Mouse (Mus musculus) forebrain, embryonic 11.5 days (tissue): Measurements from ENCODE around the gene Hba-a2. TPM values are rescaled to one million over a fixed set of nuclear protein-coding genes. Genes with fewer than 3 reads are reported as not detected.
A peak's percentile ranks its signal among the peaks of the same experiment; 100 is the strongest.
"Not testable (repeated sequence)": the region's sequence is repeated elsewhere in the genome, so short reads cannot be mapped to it uniquely, and the experiment has no call there.

ENCODE experiments used
- ATAC-seq: fragments of 200-750 bp; cut with Nextera tagmentation; replicated peaks from 2 replicates; pipeline ENCODE4 v1.8.0; 2017; ENCODE audit warnings: moderate TSS enrichment; ENCODE audit not compliant: low FRiP score
- DNase-seq: peaks from one replicate; pipeline ENCODE4 v3.0.0-alpha.2; 2017; ENCODE audit warnings: low spot score
- H3K27ac ChIP-seq: fragments of 300-500 bp; sonication (generic); 2 replicates; pipeline ENCODE4 v1.5.1; 2014; ENCODE audit warnings: low read depth, low read length
- H3K27me3 ChIP-seq: fragments of 300-500 bp; sonication (generic); 2 replicates; pipeline ENCODE4 v1.6.1; 2014; ENCODE audit warnings: mild to moderate bottlenecking, low read length, mixed read lengths; ENCODE audit not compliant: control insufficient read depth, insufficient read depth
- H3K36me3 ChIP-seq: fragments of 300-500 bp; sonication (generic); 2 replicates; pipeline ENCODE4 v1.6.1; 2014; ENCODE audit warnings: mild to moderate bottlenecking, low read length, moderate library complexity, mixed read lengths; ENCODE audit not compliant: control insufficient read depth, insufficient read depth
- H3K4me1 ChIP-seq: fragments of 300-500 bp; sonication (generic); replicated peaks from 2 replicates; pipeline ENCODE4 v1.6.1; 2014; ENCODE audit warnings: low read length, mixed read lengths; ENCODE audit not compliant: control insufficient read depth, insufficient read depth
- H3K4me2 ChIP-seq: fragments of 300-500 bp; sonication (generic); 2 replicates; pipeline ENCODE4 v1.6.1; 2014; ENCODE audit warnings: low read depth, mild to moderate bottlenecking, low read length, moderate library complexity, mixed read lengths; ENCODE audit not compliant: severe bottlenecking
- H3K4me3 ChIP-seq: fragments of 300-500 bp; sonication (generic); 2 replicates; pipeline ENCODE4 v1.5.1; 2014; ENCODE audit warnings: low read depth, low read length
- H3K9ac ChIP-seq: fragments of 300-500 bp; sonication (generic); 2 replicates; pipeline ENCODE4 v1.6.1; 2014; ENCODE audit warnings: low read length
- H3K9me3 ChIP-seq: fragments of 300-500 bp; sonication (generic); 2 replicates; pipeline ENCODE4 v1.6.1; 2016; ENCODE audit warnings: low read length, mixed read lengths; ENCODE audit not compliant: control insufficient read depth
- WGBS: fragments of 180-500 bp; shearing (Covaris S2); extraction: QIAGEN DNeasy Blood & Tissue Kit; methylation state at CpG from one replicate; pipeline ENCODE4 v1.1.7; 2014; 5-methylcytosine and 5-hydroxymethylcytosine counted together
- polyA plus RNA-seq: library from polyadenylated mRNA; unstranded; fragments of >200 nt; fragmentation: Nextera tagmentation; extraction: Ambion mirVana; gene quantifications from 2 replicates; pipeline ENCODE4 v1.2.1, GENCODE M21; 2014

Hba-a2 gene
- polyA plus RNA-seq, 1 experiment from 2014 or later: 5,896 TPM

- DNase-seq (peak; percentile 82), ATAC-seq (peak; percentile 67)
- WGBS: 21% methylated on average over 30 of the region's 33 CpGs
- not testable (repeated sequence) for H3K27ac ChIP-seq, H3K9me3 ChIP-seq, H3K27me3 ChIP-seq, H3K36me3 ChIP-seq, H3K4me1 ChIP-seq, H3K9ac ChIP-seq
- Histone ChIP-seq H3K4me3 (0 out of 2 replicates have a peak within 1 kb of the TSS, but pooled peaks have one; percentile 16), H3K4me2 (peak within 1 kb of the TSS; percentile 38)
Observed at GRCm38 (mm10) chr11:32286695-32287492, 9.4 kb upstream of the Hba-a2 start, which contains the start of gene Hbq1b. Gene Hbq1b (plus strand): TSS chr11:32286965.

GRCm38 (mm10) chr11:32287493-32287825 lies 8.8 kb upstream of the Hba-a2 start:
- ATAC-seq (no peak), DNase-seq (no peak)
- H3K36me3 ChIP-seq: no peaks in the 10 kb centered on the region
- H3K9ac ChIP-seq: no peak overlapping the region
- H3K4me1 ChIP-seq: no peaks in the 10 kb centered on the region; the same call in 1 of the 2 replicates
- no peak overlapping the region for H3K27ac ChIP-seq
- no peak overlapping the region for H3K4me3 ChIP-seq
- H3K27me3 ChIP-seq: no peaks in the 10 kb centered on the region
- WGBS: 74% methylated on average over 9 of the region's 9 CpGs
- H3K9me3 ChIP-seq: no peaks in the 10 kb centered on the region
- no peak overlapping the region for H3K4me2 ChIP-seq

DNA sequence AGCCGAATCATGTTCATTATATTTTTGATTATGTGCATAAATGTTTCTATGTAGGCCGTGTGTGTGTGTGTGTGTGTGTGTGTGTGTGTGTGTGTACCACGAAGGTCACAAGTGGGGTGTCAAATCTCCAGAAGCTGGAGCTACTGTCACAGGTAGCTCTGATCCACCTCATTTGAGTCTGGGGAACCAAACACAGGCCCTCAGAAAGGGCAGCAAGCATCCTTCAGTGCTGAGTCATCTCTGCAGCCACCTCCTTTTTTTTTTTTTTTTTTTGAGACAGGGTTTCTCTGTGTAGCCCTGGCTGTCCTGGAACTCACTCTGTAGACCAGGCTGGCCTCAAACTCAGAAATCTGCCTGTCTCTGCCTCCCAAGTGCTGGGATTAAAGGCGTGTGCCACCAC lies 3.5 kb upstream of the Hba-a2 start:
- H3K9me3 ChIP-seq, H3K4me2 ChIP-seq, ATAC-seq, H3K27me3 ChIP-seq, H3K9ac ChIP-seq, H3K4me3 ChIP-seq, H3K4me1 ChIP-seq, H3K27ac ChIP-seq, DNase-seq, H3K36me3 ChIP-seq: not testable (repeated sequence)
- WGBS: 84% methylated on average over 4 of the region's 4 CpGs

DNA sequence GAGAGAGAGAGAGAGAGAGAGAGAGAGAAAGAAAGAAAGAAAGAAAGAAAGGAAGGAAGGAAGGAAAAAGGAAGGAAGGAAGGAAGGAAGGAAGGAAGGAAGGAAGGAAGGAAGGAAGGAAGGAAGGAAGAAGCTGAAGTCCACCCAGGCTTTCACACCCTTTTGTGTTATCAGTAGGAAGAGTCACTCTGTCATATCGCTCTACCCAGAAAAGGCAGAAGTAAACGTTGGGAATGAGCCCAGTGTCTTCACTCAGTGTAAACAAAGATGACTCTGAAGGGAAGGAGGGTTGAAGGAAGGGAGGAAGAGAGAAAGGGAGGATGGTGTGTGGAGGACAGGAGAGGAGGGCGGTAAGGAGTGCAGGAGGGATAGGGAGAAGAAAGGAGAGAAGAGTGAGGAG lies 2.8 kb upstream of the Hba-a2 start:
- H3K4me1 ChIP-seq, H3K36me3 ChIP-seq, DNase-seq, H3K4me3 ChIP-seq, H3K27ac ChIP-seq, H3K9ac ChIP-seq, H3K4me2 ChIP-seq, ATAC-seq, H3K27me3 ChIP-seq, H3K9me3 ChIP-seq: not testable (repeated sequence)
- WGBS: 69% methylated on average over 3 of the region's 3 CpGs

DNA sequence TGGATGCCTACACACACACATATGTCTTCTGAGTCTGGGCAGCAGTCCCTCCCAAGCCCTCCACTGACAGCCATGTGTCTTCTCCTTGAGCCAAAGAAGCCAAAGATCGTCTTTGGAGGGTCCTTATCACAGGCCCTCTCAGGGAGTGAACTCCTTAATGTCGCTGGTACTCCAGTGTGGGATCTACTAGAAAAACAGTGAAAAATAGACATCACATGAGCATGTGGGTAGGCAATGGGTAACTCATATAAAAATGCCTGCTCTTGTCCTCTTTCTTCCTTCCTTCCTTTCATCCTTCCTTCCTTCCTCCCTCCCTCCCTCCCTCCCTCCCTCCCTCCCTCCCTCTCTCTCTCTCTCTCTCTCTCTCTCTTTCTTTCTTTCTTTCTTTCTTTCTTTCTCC lies 1.1 kb downstream of the Hba-a2 start:
- 39% methylated on average over 2 of the region's 2 CpGs for WGBS
- ATAC-seq, H3K36me3 ChIP-seq, H3K27me3 ChIP-seq, H3K4me1 ChIP-seq, H3K9ac ChIP-seq, H3K4me2 ChIP-seq, H3K27ac ChIP-seq, H3K4me3 ChIP-seq, H3K9me3 ChIP-seq, DNase-seq: not testable (repeated sequence)

DNA sequence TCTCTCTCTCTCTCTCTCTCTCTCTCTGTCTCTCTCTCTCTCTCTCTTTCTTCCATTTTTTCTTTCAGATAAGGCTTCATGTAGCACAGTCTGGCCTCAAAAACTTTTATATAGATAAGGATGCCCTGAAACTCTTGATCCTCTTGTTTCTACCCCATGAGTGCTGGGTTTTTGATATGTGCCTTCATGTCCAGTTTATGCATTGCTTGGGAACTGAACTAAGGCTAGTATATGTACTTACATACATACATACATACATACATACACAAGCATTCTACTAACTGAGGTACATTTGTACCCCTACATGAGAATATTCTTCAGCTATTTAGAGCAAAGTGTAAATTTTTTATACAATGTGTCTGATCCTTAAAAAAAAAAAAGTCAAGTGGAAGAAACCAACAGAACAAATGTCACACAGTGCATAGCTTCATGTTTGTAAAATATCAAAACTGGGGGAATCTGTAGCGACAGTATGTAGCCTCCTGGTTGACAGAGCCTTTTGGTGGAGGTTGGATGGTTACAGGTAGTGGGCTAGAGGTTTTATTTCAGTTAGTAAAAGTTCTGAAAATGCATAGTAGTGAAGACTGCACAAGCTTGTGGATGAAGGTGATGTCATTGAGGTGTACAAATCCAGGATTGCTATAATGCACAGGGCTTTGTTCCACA lies 1.7 kb downstream of the Hba-a2 start:
- ATAC-seq (no peak), DNase-seq (no peak)
- Histone ChIP-seq H3K4me3 (no peak overlapping the region), H3K9ac (no peak overlapping the region), H3K27ac (no peak overlapping the region), H3K36me3 (no peaks in the 10 kb centered on the region), H3K4me1 (no peaks in the 10 kb centered on the region), H3K4me2 (no peak overlapping the region), H3K27me3 (no peaks in the 10 kb centered on the region; the same call in 1 of the 2 replicates), H3K9me3 (no peaks in the 10 kb centered on the region)
- WGBS: 92% methylated on average over 1 of the region's 1 CpGs

GRCm38 (mm10) chr11:32298532-32298918 lies 2.2 kb downstream of the Hba-a2 start:
- no peak for ATAC-seq

GRCm38 (mm10) chr11:32299865-32300264 lies 3.6 kb downstream of the Hba-a2 start, which contains the start of gene Hbq1a:
Gene Hbq1a (plus strand): TSS chr11:32300069.
- peak; percentile 75 for DNase-seq
- H3K4me3 ChIP-seq, H3K4me1 ChIP-seq, H3K36me3 ChIP-seq, H3K27ac ChIP-seq, H3K9me3 ChIP-seq, H3K9ac ChIP-seq, H3K27me3 ChIP-seq, ATAC-seq: not testable (repeated sequence)
- peak within 1 kb of the TSS; percentile 41 for H3K4me2 ChIP-seq
- WGBS: 6% methylated on average over 16 of the region's 16 CpGs

More at GRCm38 (mm10) chr11:32298532-32298918, 2.2 kb downstream of the Hba-a2 start:
- Histone ChIP-seq H3K27ac (no peak overlapping the region), H3K27me3 (no peaks in the 10 kb centered on the region; the same call in 1 of the 2 replicates), H3K4me2 (no peak overlapping the region), H3K4me3 (no peak overlapping the region), H3K9ac (no peak overlapping the region), H3K36me3 (no peaks in the 10 kb centered on the region), H3K9me3 (no peaks in the 10 kb centered on the region), H3K4me1 (no peaks in the 10 kb centered on the region)
- DNase-seq: no peak
- WGBS: 94% methylated on average over 2 of the region's 2 CpGs
